Mouse (Mus musculus) Patski (cell line): ENCODE measurements around the gene Shroom3. TPM values are rescaled to one million over a fixed set of nuclear protein-coding genes. Genes with fewer than 3 reads are reported as not detected.

Source experiments
- ATAC-seq: fragments of 100-300 bp; one replicate; pipeline ENCODE4 v1.8.0; 2021
- CTCF ChIA-PET: fragments of 350-600 bp; sonication (Branson Sonifier 250); formaldehyde crosslinking; loops from one replicate; lab custom pipeline; 2022; ENCODE audit warnings: inconsistent platforms; lab: Charles Lee
- POLR2A ChIA-PET: fragments of 350-600 bp; sonication (Branson Sonifier 250); formaldehyde crosslinking; loops from one replicate; lab custom pipeline; 2022; ENCODE audit warnings: antibody characterized with exemption, inconsistent platforms; lab: Charles Lee
- DNase-seq: peaks from one replicate; pipeline ENCODE4 v3.0.0-alpha.2; 2011; ENCODE audit warnings: low read depth, low spot score
- H3K27me3 ChIP-seq: fragments of 371-371 bp; one replicate; pipeline ENCODE4 v1.5.1; 2021
- CTCF ChIP-seq: fragments of 100-300 bp; IDR thresholded peaks from one replicate; pipeline ENCODE4 v1.5.1; 2021
- in situ Hi-C: fragments of 300-500 bp; cut with MboI; formaldehyde crosslinking; loops from 3 replicates; pipeline ENCODE4 v1.11.1; 2018; ENCODE audit warnings: low pct_unique_long_range_greater_than_20kb, mixed read lengths
- polyA plus RNA-seq: library from polyadenylated mRNA; unstranded; gene quantifications from one replicate; pipeline ENCODE4 v1.2.3, GENCODE M21; 2021

Gene Shroom3
- polyA plus RNA-seq, 1 experiment from 2014 or later = 206 TPM

GRCm38 (mm10) chr5:92784037-92784860, 101.0 kb downstream of the Shroom3 start:
- ChIA-PET CTCF (interaction anchor here (1.2 kb wide), 1 partner anchor 58 kb away, joined by 3 read pairs; no protein-coding TSS in a partner anchor), POLR2A (no interaction called here)
- in situ Hi-C loops = no loop called here
- DNase-seq = no peak
- no peak for TF ChIP-seq CTCF
- no peaks in the 10 kb centered on the region for H3K27me3 ChIP-seq
- no peak for ATAC-seq

GRCm38 (mm10) chr5:92785870-92786436, 102.7 kb downstream of the Shroom3 start:
- ChIA-PET POLR2A (interaction anchor here (0.8 to 2.4 kb wide), 4 partner anchors 10 to 38 kb away, joined by 3 to 13 read pairs (median 7); no protein-coding TSS in a partner anchor), CTCF (interaction anchor here (0.8 to 2.5 kb wide), 14 partner anchors 8 to 71 kb away, joined by 3 to 9 read pairs (median 4); no protein-coding TSS in a partner anchor)
- in situ Hi-C loops = no loop called here
- ATAC-seq (peak; percentile 90), DNase-seq (peak; percentile 94)
- no peak for TF ChIP-seq CTCF
- H3K27me3 ChIP-seq = no peaks in the 10 kb centered on the region

- ChIA-PET POLR2A (no interaction called here), CTCF (interaction anchor here (0.8 kb wide), 1 partner anchor 38 kb away, joined by 3 read pairs; no protein-coding TSS in a partner anchor)
- ATAC-seq (no peak), DNase-seq (no peak)
- in situ Hi-C loops = no loop called here
- no peak for TF ChIP-seq CTCF
- H3K27me3 ChIP-seq = no peaks in the 10 kb centered on the region
Observed at GRCm38 (mm10) chr5:92788990-92789389, 105.8 kb downstream of the Shroom3 start.

GRCm38 (mm10) chr5:92796089-92796990, 113.1 kb downstream of the Shroom3 start:
- peak; percentile 91 for ATAC-seq
- POLR2A ChIA-PET = interaction anchor here (0.5 to 1.9 kb wide), 10 partner anchors 10 to 360 kb away, joined by 3 to 13 read pairs (median 4); no protein-coding TSS in a partner anchor
- in situ Hi-C loops = no loop called here
- CTCF ChIA-PET = interaction anchor here (0.8 to 1.9 kb wide), 8 partner anchors 8 to 29 kb away, joined by 3 to 8 read pairs (median 4); no protein-coding TSS in a partner anchor
- TF ChIP-seq CTCF = no peak
- H3K27me3 ChIP-seq = no peaks in the 10 kb centered on the region
- peak; percentile 74 for DNase-seq

GRCm38 (mm10) chr5:92797981-92798380, 114.7 kb downstream of the Shroom3 start:
- POLR2A ChIA-PET = interaction anchor here (0.7 to 1.3 kb wide), 2 partner anchors 12 to 25 kb away, joined by 3 to 4 read pairs; no protein-coding TSS in a partner anchor
- CTCF ChIA-PET = interaction anchor here (0.7 to 1.3 kb wide), 2 partner anchors 10 to 59 kb away, joined by 3 read pairs; no protein-coding TSS in a partner anchor
- ATAC-seq = no peak
- in situ Hi-C loops = no loop called here
- no peaks in the 10 kb centered on the region for H3K27me3 ChIP-seq
- TF ChIP-seq CTCF = no peak
- DNase-seq = no peak

GRCm38 (mm10) chr5:92804379-92804778, 121.1 kb downstream of the Shroom3 start:
- in situ Hi-C loops = no loop called here
- no peak for TF ChIP-seq CTCF
- POLR2A ChIA-PET = interaction anchor here (1.2 kb wide), 1 partner anchor 12 kb away, joined by 3 read pairs; no protein-coding TSS in a partner anchor
- ATAC-seq (no peak), DNase-seq (no peak)
- H3K27me3 ChIP-seq = no peaks in the 10 kb centered on the region
- CTCF ChIA-PET = interaction anchor here (1.2 kb wide), 1 partner anchor 8 kb away, joined by 4 read pairs; no protein-coding TSS in a partner anchor

- POLR2A ChIA-PET = interaction anchor here (0.6 to 0.8 kb wide), 3 partner anchors 18 to 75 kb away, joined by 3 to 4 read pairs (median 3); no protein-coding TSS in a partner anchor
- in situ Hi-C loops = no loop called here
- no peak for TF ChIP-seq CTCF
- CTCF ChIA-PET = interaction anchor here (1.0 to 1.8 kb wide), 6 partner anchors 9 to 91 kb away, joined by 3 to 5 read pairs (median 3); no protein-coding TSS in a partner anchor
- no peaks in the 10 kb centered on the region for H3K27me3 ChIP-seq
- DNase-seq (no peak), ATAC-seq (no peak)
Observed at GRCm38 (mm10) chr5:92808503-92809415, 125.5 kb downstream of the Shroom3 start.

GRCm38 (mm10) chr5:92809416-92809750, 126.1 kb downstream of the Shroom3 start:
- POLR2A ChIA-PET = interaction anchor here (0.7 to 1.6 kb wide), 3 partner anchors 12 to 75 kb away, joined by 3 to 4 read pairs (median 3); no protein-coding TSS in a partner anchor
- in situ Hi-C loops = no loop called here
- no peak for ATAC-seq

More at GRCm38 (mm10) chr5:92809416-92809750, 126.1 kb downstream of the Shroom3 start:
- CTCF ChIA-PET = interaction anchor here (1.2 to 1.8 kb wide), 4 partner anchors 9 to 48 kb away, joined by 3 to 5 read pairs (median 3); no protein-coding TSS in a partner anchor
- no peak for DNase-seq
- H3K27me3 ChIP-seq = no peaks in the 10 kb centered on the region
- TF ChIP-seq CTCF = no peak
